Mouse (Mus musculus) small intestine, adult 2 months (tissue): Measurements from ENCODE around the gene Etv5.

Source experiments
- CTCF ChIP-seq: fragments of 200-500 bp; IDR thresholded peaks from 2 replicates; pipeline ENCODE4 v1.5.1; 2012; ENCODE audit warnings: low read depth, mild to moderate bottlenecking, control low read depth, inconsistent platforms, low read length, moderate library complexity, mixed read lengths; ENCODE audit not compliant: insufficient replicate concordance, insufficient read length; ENCODE audit errors: extremely low read depth
- POLR2A ChIP-seq: fragments of 200-500 bp; IDR thresholded peaks from 2 replicates; pipeline ENCODE4 v1.6.1; 2012; ENCODE audit warnings: low read depth, mild to moderate bottlenecking, control low read depth, inconsistent platforms, low read length, moderate library complexity

DNA sequence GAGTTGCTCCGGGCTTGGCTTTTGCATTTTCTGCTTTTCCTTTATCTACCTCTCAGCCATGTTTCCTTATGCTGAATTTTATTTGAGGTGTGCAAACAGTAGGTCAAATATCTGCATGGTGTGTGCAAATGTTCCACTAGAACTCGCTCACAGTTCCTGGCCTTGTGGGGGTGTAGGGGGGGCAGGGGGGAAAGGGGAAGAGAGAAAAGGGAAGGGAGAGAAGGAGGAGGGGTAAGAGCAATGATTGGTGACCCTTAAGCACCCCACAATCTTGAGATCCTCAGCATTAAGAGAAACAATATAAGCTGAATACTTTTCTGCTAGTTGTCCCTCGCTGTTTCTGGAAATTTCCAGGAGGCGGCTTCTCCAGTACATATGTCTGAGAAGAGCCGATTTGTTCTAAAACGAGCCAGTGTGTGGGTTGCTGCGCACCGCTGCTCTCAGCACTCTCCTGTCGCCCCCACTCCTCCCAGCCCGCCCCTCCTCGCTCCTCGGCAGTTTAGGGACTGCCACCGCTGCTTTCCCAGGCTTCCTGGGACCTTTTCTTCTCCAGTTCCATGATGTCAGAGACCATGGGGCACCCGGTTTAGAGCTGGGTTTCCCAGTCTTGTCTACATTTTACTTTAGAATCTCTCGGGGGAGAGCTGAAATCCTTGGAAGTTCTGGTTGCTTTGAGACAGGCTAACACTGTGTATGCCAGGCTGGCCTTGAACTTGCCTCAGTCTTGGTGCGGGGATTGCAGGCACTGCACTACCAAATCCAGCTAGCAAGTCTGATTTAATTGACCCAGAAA lies 90.8 kb downstream of the Etv5 start:
- TF ChIP-seq POLR2A (no peak), CTCF (no peak)
